Mouse (Mus musculus): ENCODE measurements around the gene Abraxas2. TPM values are rescaled to one million over a fixed set of nuclear protein-coding genes. Genes with fewer than 3 reads are reported as not detected.

The Abraxas2 gene
- polyA plus RNA-seq, 1 experiment from 2014 or later: 38.7 TPM

DNA sequence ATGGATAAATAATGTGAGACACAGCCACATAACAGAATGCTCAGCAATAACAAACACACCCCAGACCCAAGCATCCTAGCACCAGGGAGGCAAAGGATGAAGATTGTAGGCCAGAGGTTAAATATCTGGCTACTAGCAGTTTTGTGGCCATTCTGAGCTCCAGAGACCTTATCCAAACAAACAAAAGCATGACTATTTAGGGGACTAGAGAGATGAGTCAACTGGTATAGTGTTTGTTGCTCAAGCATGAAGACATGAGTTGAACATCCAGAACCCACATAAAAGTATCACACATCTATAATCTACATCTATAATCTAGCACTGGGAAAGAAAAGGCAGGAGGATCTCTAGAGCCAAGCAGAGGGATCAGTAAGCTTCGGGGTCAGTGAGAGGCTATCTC, 16.6 kb upstream of the Abraxas2 start:
- Histone ChIP-seq H3K4me2 (ENCODE audit: low read depth, low read length) (no peak overlapping the region), H3K9ac (ENCODE audit: low read depth, low read length) (no peak overlapping the region), H3K4me1 (ENCODE audit: control insufficient read depth, insufficient read depth, low read length) (no peaks in the 10 kb centered on the region), H3K36me3 (ENCODE audit: control insufficient read depth, insufficient read depth, low read length) (peaks cover 50% of the 10 kb centered on the region), H3K27ac (replicated peaks; ENCODE audit: low read depth, low read length) (no peak overlapping the region), H3K27me3 (replicated peaks; ENCODE audit: control insufficient read depth, insufficient read depth, low read length) (no peaks in the 10 kb centered on the region), H3K4me3 (ENCODE audit: low read depth, low read length) (no peak overlapping the region), H3K9me3 (ENCODE audit: control insufficient read depth, low read length) (no peaks in the 10 kb centered on the region)
- ATAC-seq (ENCODE audit: low read depth) (no peak), DNase-seq (ENCODE audit: low spot score) (no peak)
- 93% methylated on average over 1 of the region's 1 CpGs for WGBS

DNA sequence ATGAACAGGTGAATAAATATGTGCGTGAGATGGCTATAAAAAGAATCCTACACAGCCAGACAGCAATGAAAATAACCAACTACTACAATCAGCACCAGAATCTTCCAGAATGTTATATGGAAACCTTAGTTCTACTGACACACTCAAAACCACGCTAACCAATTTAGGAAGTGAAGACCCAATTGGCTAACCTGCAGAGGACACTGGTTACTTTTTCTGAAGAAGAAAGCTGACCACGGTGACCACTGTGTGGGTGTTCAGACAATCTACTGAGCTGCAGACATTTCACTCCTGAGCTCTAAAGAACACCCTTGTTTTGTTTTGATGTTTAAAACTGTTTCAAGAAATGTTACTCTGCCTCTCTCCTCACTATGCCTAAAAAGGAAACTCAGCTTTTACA, 15.9 kb upstream of the Abraxas2 start:
- Histone ChIP-seq H3K4me2 (ENCODE audit: low read depth, low read length) (no peak overlapping the region), H3K27ac (replicated peaks; ENCODE audit: low read depth, low read length) (no peak overlapping the region), H3K4me1 (ENCODE audit: control insufficient read depth, insufficient read depth, low read length) (no peaks in the 10 kb centered on the region), H3K36me3 (ENCODE audit: control insufficient read depth, insufficient read depth, low read length) (peaks cover 57% of the 10 kb centered on the region), H3K9me3 (ENCODE audit: control insufficient read depth, low read length) (no peaks in the 10 kb centered on the region), H3K9ac (ENCODE audit: low read depth, low read length) (no peak overlapping the region), H3K4me3 (ENCODE audit: low read depth, low read length) (no peak overlapping the region), H3K27me3 (replicated peaks; ENCODE audit: control insufficient read depth, insufficient read depth, low read length) (no peaks in the 10 kb centered on the region)
- ATAC-seq (ENCODE audit: low read depth): no peak
- WGBS: 96% methylated on average over 3 of the region's 3 CpGs
- DNase-seq (ENCODE audit: low spot score): no peak

DNA sequence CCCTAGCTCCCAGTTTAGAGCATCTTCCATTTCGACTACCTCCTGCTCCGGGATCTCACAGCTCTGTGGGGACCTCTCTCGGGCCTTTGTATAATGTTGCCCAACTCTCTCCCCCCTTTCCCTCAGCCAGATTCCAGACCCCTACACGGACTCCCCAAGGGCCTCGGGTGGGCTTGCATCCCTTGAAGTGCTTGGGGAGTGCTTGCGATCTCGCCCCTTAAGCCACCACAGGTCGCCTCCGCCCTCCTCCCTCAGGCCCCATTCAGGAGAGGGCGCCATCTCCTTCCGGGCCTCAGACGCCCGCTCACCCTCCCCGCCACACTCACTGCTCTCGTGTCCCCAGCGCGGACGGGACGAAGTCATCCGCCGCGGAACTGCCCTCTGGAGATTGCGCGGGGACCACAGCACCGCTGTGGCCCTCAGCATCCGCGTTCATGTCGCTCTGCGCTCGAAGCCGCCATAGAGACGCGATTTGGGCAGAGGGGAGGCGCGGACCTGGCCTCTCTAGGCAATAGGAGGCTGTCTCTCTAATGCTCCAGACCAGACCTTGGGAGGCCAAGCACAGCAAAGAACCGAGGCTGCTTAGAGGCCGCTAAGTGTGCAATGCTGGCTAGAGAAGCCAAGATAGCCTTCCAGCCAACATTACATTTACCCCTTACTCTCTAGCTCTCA, 6.7 kb upstream of the Abraxas2 start, which contains the start of gene Eef1akmt2:
Gene Eef1akmt2, minus strand, starts transcription at position 501 of the 672 bp plus-strand sequence.
- ATAC-seq (ENCODE audit: low read depth) (peak; percentile 98), DNase-seq (ENCODE audit: low spot score) (peak; percentile 93)
- H3K9me3 ChIP-seq (ENCODE audit: control insufficient read depth, low read length): no peaks in the 10 kb centered on the region
- peak within 1 kb of the TSS; percentile 72 for H3K4me2 ChIP-seq (ENCODE audit: low read depth, low read length)
- peak within 1 kb of the TSS; percentile 75 for H3K4me3 ChIP-seq (ENCODE audit: low read depth, low read length)
- 0 out of 2 replicates have a peak, but pooled peaks cover 6% of the 10 kb centered on the region for H3K4me1 ChIP-seq (ENCODE audit: control insufficient read depth, insufficient read depth, low read length)
- no peaks in the 10 kb centered on the region for H3K27me3 ChIP-seq (replicated peaks; ENCODE audit: control insufficient read depth, insufficient read depth, low read length)
- H3K27ac ChIP-seq (replicated peaks; ENCODE audit: low read depth, low read length): peak within 1 kb of the TSS; percentile 93
- peak within 1 kb of the TSS; percentile 94 for H3K9ac ChIP-seq (ENCODE audit: low read depth, low read length)
- under 1% methylated on average over 34 of the region's 37 CpGs for WGBS
- H3K36me3 ChIP-seq (ENCODE audit: control insufficient read depth, insufficient read depth, low read length): peaks cover 37% of the 10 kb centered on the region

DNA sequence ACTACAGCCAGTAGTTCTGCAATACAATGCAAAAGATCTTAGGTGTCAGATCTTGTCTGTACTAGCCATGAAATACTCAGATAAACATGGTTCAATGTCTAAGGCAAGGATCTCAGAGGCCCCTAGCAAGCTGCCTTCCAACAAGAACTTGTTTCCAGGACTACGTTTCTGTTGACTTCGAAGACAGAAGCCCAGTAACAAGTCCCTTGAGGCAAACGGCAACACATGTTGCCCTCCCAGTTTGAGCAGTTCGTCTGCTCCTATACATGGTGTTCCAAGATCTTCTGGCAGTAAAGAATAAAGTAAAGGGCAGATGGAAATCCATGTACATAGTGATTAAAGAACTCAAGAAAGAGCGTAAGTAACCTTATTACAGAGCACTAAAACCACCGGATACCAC, 5.7 kb upstream of the Abraxas2 start:
- WGBS: 74% methylated on average over 6 of the region's 6 CpGs
- H3K27ac ChIP-seq (replicated peaks; ENCODE audit: low read depth, low read length): peak overlapping the region; percentile 93; the same call in 1 of the 2 replicates
- H3K27me3 ChIP-seq (replicated peaks; ENCODE audit: control insufficient read depth, insufficient read depth, low read length): no peaks in the 10 kb centered on the region
- no peak overlapping the region for H3K4me2 ChIP-seq (ENCODE audit: low read depth, low read length)
- ATAC-seq (ENCODE audit: low read depth): no peak
- DNase-seq (ENCODE audit: low spot score): peak; percentile 54
- no peak overlapping the region for H3K4me3 ChIP-seq (ENCODE audit: low read depth, low read length)
- no peaks in the 10 kb centered on the region for H3K9me3 ChIP-seq (ENCODE audit: control insufficient read depth, low read length)
- H3K36me3 ChIP-seq (ENCODE audit: control insufficient read depth, insufficient read depth, low read length): peaks cover 27% of the 10 kb centered on the region
- no peak overlapping the region for H3K9ac ChIP-seq (ENCODE audit: low read depth, low read length)
- H3K4me1 ChIP-seq (ENCODE audit: control insufficient read depth, insufficient read depth, low read length): 0 out of 2 replicates have a peak, but pooled peaks cover 6% of the 10 kb centered on the region

DNA sequence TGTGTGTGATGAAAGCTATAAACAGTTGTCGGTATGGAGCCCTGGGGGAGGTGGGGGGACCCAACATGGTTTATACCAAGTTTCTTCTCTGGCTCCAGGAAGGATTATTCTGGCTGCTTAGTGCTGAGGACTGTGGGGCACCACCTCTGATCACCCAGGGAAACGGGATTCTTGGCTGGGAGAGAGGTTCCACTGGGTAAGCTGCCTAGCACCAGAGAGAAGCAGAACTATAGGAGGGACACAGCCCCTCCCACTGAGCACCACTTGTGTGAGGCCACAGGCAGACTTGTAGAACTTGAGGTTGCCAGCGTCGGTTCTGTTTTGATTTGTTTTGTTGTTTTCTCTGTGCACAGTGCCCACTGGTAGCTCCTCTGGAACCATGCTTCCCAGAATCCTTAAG, 5.1 kb upstream of the Abraxas2 start:
- WGBS: 76% methylated on average over 4 of the region's 4 CpGs
- Histone ChIP-seq H3K27me3 (replicated peaks; ENCODE audit: control insufficient read depth, insufficient read depth, low read length) (no peaks in the 10 kb centered on the region), H3K4me1 (ENCODE audit: control insufficient read depth, insufficient read depth, low read length) (0 out of 2 replicates have a peak, but pooled peaks cover 6% of the 10 kb centered on the region), H3K36me3 (ENCODE audit: control insufficient read depth, insufficient read depth, low read length) (peaks cover 21% of the 10 kb centered on the region), H3K4me2 (ENCODE audit: low read depth, low read length) (no peak overlapping the region), H3K9me3 (ENCODE audit: control insufficient read depth, low read length) (no peaks in the 10 kb centered on the region), H3K9ac (ENCODE audit: low read depth, low read length) (no peak overlapping the region), H3K4me3 (ENCODE audit: low read depth, low read length) (no peak overlapping the region), H3K27ac (replicated peaks; ENCODE audit: low read depth, low read length) (no peak overlapping the region)
- DNase-seq (ENCODE audit: low spot score) (peak; percentile 19), ATAC-seq (ENCODE audit: low read depth) (no peak)

DNA sequence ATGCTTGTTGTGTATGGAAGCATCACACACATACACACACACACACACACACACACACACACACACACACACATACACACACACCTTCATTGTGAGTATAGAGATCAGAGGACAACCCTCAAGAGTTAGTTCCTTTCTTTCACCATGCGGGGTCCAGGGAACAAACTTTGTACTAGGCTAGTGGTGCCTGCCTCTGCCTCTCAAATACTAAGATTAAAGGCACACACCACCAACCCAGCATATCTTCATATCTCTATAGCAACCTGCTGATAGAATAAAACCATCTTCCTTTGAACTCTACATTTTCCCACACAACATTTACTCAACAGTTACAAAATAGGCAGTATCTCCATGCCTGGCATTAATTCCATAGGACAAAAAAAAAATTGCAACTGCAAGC, 2.9 kb upstream of the Abraxas2 start:
- Histone ChIP-seq H3K9me3 (ENCODE audit: control insufficient read depth, low read length) (no peaks in the 10 kb centered on the region), H3K4me2 (ENCODE audit: low read depth, low read length) (no peak overlapping the region), H3K27me3 (replicated peaks; ENCODE audit: control insufficient read depth, insufficient read depth, low read length) (no peaks in the 10 kb centered on the region), H3K36me3 (ENCODE audit: control insufficient read depth, insufficient read depth, low read length) (no peaks in the 10 kb centered on the region), H3K4me3 (ENCODE audit: low read depth, low read length) (no peak overlapping the region), H3K27ac (replicated peaks; ENCODE audit: low read depth, low read length) (no peak overlapping the region), H3K4me1 (ENCODE audit: control insufficient read depth, insufficient read depth, low read length) (peaks cover 16% of the 10 kb centered on the region), H3K9ac (ENCODE audit: low read depth, low read length) (no peak overlapping the region)
- DNase-seq (ENCODE audit: low spot score) (no peak), ATAC-seq (ENCODE audit: low read depth) (no peak)
- 86% methylated on average over 1 of the region's 1 CpGs for WGBS

DNA sequence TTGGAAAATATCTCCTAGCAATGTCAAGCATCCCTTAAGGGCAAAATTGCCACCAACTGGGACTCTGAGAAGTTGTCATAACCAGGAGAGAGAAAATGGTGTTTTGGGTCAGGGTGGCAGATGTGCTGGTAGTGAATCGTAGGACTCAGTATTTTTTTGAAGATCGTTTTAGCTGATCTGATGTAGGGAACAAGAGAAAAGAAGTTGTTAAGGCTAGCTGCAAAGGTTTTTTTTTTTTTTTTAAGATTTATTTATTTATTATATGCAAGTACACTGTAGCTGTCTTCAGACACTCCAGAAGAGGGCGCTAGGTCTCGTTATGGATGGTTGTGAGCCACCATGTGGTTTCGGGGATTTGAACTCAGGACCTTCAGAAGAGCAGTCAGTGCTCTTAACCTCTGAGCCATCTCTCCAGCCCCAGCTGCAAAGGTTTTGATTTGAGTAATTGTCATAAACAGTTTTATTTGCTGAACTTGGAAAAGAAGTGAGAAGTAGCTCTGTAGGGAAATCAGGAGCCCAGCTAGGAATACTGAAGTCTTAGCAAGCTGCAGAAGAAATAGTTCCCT, 899 bp upstream of the Abraxas2 start:
- Histone ChIP-seq H3K27ac (replicated peaks; ENCODE audit: low read depth, low read length) (no peak overlapping the region), H3K36me3 (ENCODE audit: control insufficient read depth, insufficient read depth, low read length) (no peaks in the 10 kb centered on the region), H3K4me3 (ENCODE audit: low read depth, low read length) (no peak overlapping the region), H3K27me3 (replicated peaks; ENCODE audit: control insufficient read depth, insufficient read depth, low read length) (no peaks in the 10 kb centered on the region), H3K9ac (ENCODE audit: low read depth, low read length) (no peak overlapping the region), H3K4me1 (ENCODE audit: control insufficient read depth, insufficient read depth, low read length) (peaks cover 10% of the 10 kb centered on the region), H3K9me3 (ENCODE audit: control insufficient read depth, low read length) (no peaks in the 10 kb centered on the region), H3K4me2 (ENCODE audit: low read depth, low read length) (no peak overlapping the region)
- DNase-seq (ENCODE audit: low spot score) (no peak), ATAC-seq (ENCODE audit: low read depth) (no peak)
- WGBS: 70% methylated on average over 5 of the region's 5 CpGs

DNA sequence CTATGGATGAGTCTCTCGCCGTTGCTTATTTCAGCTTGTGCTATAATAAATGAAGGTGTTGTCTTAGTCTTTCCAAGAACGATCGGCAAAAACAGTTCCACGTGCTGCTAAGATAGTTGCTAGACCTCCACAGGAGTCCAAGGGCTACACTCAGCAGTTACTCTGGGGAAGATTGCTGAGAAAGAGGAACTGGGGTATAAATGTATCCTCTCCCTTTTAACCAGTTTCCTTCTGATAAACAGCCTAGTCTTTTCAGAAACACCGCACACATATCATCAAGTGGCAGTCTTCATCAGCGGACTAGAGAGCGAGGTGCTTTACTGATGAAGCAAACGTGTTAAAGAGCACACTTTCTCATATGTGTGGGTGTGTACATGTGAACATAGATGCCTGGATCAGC, 7.3 kb downstream of the Abraxas2 start:
- Histone ChIP-seq H3K9me3 (ENCODE audit: control insufficient read depth, low read length) (no peaks in the 10 kb centered on the region), H3K36me3 (ENCODE audit: control insufficient read depth, insufficient read depth, low read length) (peaks cover 52% of the 10 kb centered on the region), H3K9ac (ENCODE audit: low read depth, low read length) (no peak overlapping the region), H3K4me2 (ENCODE audit: low read depth, low read length) (no peak overlapping the region), H3K27me3 (replicated peaks; ENCODE audit: control insufficient read depth, insufficient read depth, low read length) (no peaks in the 10 kb centered on the region), H3K4me1 (ENCODE audit: control insufficient read depth, insufficient read depth, low read length) (no peaks in the 10 kb centered on the region), H3K4me3 (ENCODE audit: low read depth, low read length) (no peak overlapping the region), H3K27ac (replicated peaks; ENCODE audit: low read depth, low read length) (no peak overlapping the region)
- ATAC-seq (ENCODE audit: low read depth) (no peak), DNase-seq (ENCODE audit: low spot score) (no peak)
- WGBS: 90% methylated on average over 9 of the region's 9 CpGs

DNA sequence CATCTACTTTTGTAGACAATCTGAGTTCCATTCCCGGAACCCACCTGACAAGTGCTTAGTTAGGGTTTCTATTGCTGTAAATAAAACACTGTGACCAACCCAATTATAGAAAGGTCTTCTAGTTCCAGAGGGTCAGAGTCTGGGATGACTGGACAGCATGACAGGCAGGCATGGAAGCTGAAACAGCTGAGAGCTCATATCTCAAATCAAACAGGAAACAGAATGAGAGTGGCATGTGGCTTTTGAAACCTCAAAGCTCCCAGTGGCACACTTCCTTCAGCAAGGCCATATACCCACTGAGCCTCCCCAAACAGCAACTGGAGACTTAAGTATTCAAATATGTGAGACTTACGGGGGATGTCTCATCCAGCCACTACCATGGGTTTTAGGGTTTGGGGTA, 14.0 kb downstream of the Abraxas2 start:
- Histone ChIP-seq H3K4me1 (ENCODE audit: control insufficient read depth, insufficient read depth, low read length) (no peaks in the 10 kb centered on the region), H3K27ac (replicated peaks; ENCODE audit: low read depth, low read length) (no peak overlapping the region), H3K9ac (ENCODE audit: low read depth, low read length) (no peak overlapping the region), H3K27me3 (replicated peaks; ENCODE audit: control insufficient read depth, insufficient read depth, low read length) (no peaks in the 10 kb centered on the region), H3K9me3 (ENCODE audit: control insufficient read depth, low read length) (no peaks in the 10 kb centered on the region), H3K4me3 (ENCODE audit: low read depth, low read length) (no peak overlapping the region), H3K36me3 (ENCODE audit: control insufficient read depth, insufficient read depth, low read length) (peaks cover 88% of the 10 kb centered on the region), H3K4me2 (ENCODE audit: low read depth, low read length) (no peak overlapping the region)
- no peak for DNase-seq (ENCODE audit: low spot score)
- 86% methylated on average over 2 of the region's 2 CpGs for WGBS
- ATAC-seq (ENCODE audit: low read depth): no peak

All from embryonic facial prominence, embryonic 14.5 days (tissue).